ENCODE assay signal across 8 mouse cellular contexts in genomic region chr13:17802880-17803279, GRCm38 (mm10). TPM values are rescaled to one million over a fixed set of nuclear protein-coding genes. Genes with fewer than 3 reads are reported as not detected.
DNase-seq lines count a peak whose midpoint lies in the region; ATAC-seq and TF ChIP-seq lines count a peak whose summit lies in the region.

No protein-coding gene starts in this region.

- no peak for ATAC-seq in heart, postnatal 0 days (ENCODE audit: insufficient read depth, low read depth)
- ATAC-seq in hindbrain, embryonic 12.5 days (ENCODE audit: low FRiP score), result no peak
- ATAC-seq in midbrain, embryonic 13.5 days, result no peak

- peak overlapping the region; percentile 86 for H3K4me3 ChIP-seq in heart, postnatal 0 days (ENCODE audit: low read depth, low read length)
- H3K4me3 ChIP-seq in bone marrow macrophage, adult 2 months (ENCODE audit: insufficient read depth, low read length), result peak overlapping the region; percentile 98
- peak overlapping the region; percentile 100 for H3K4me3 ChIP-seq in hindbrain, embryonic 12.5 days
- H3K4me3 ChIP-seq in midbrain, embryonic 13.5 days (replicated peaks), result peak overlapping the region; percentile 99

- H3K27me3 ChIP-seq in heart, postnatal 0 days (ENCODE audit: control insufficient read depth, insufficient read depth, low read length), result no peaks in the 10 kb centered on the region
- no peaks in the 10 kb centered on the region for H3K27me3 ChIP-seq in hindbrain, embryonic 12.5 days
- H3K27me3 ChIP-seq in midbrain, embryonic 13.5 days, result no peaks in the 10 kb centered on the region

- H3K36me3 ChIP-seq in heart, postnatal 0 days (replicated peaks; ENCODE audit: control insufficient read depth, insufficient read depth, low read length), result 0 out of 2 replicates have a peak, but pooled peaks cover 5% of the 10 kb centered on the region
- H3K36me3 ChIP-seq in hindbrain, embryonic 12.5 days, result no peaks in the 10 kb centered on the region; the same call in 1 of the 2 replicates
- H3K36me3 ChIP-seq in midbrain, embryonic 13.5 days, result no peaks in the 10 kb centered on the region

- WGBS in heart, postnatal 0 days, result 0% methylated on average over 3 of the region's 3 CpGs
- WGBS in hindbrain, embryonic 12.5 days, result 9% methylated on average over 3 of the region's 3 CpGs
- 4% methylated on average over 3 of the region's 3 CpGs for WGBS in midbrain, embryonic 13.5 days

- no peaks in the 10 kb centered on the region for H3K9me3 ChIP-seq in heart, postnatal 0 days (replicated peaks; ENCODE audit: control insufficient read depth, low read length)
- no peaks in the 10 kb centered on the region for H3K9me3 ChIP-seq in hindbrain, embryonic 12.5 days (replicated peaks)
- no peaks in the 10 kb centered on the region for H3K9me3 ChIP-seq in midbrain, embryonic 13.5 days

- TF ChIP-seq EP300 in heart, postnatal 0 days (IDR thresholded peaks at IDR 0.05; ENCODE audit: low read depth), result 0 out of 2 replicates have a peak, but pooled peaks have one; percentile 6

- no peak for TF ChIP-seq CTCF in heart, postnatal 0 days (IDR thresholded peaks at IDR 0.05; ENCODE audit: low read depth)
- no peak for TF ChIP-seq CTCF in bone marrow macrophage, adult 2 months (IDR thresholded peaks at IDR 0.05; ENCODE audit: low read depth, low read length)

- no peak for TF ChIP-seq POLR2A in bone marrow macrophage, adult 2 months (IDR thresholded peaks at IDR 0.05; ENCODE audit: borderline replicate concordance, low read depth, low read length)

- peak overlapping the region; percentile 99 for H3K27ac ChIP-seq in heart, postnatal 0 days (ENCODE audit: low read depth)
- H3K27ac ChIP-seq in bone marrow macrophage, adult 2 months (ENCODE audit: insufficient read depth, low read depth, low read length), result 0 out of 2 replicates have a peak overlapping the region, but pooled peaks have one; percentile 28
- peak overlapping the region; percentile 96 for H3K27ac ChIP-seq in hindbrain, embryonic 12.5 days
- peak overlapping the region; percentile 97 for H3K27ac ChIP-seq in midbrain, embryonic 13.5 days

- no peak for DNase-seq in heart, postnatal 0 days (ENCODE audit: low spot score)
- no peak for DNase-seq in heart, adult 8-10 months (ENCODE audit: low spot score)
- DNase-seq in urinary bladder, postnatal 36 days (ENCODE audit: low spot score in 2 of 2), result no peak
- DNase-seq in layer of hippocampus, adult 9-11 months, result no peak
- no peak for DNase-seq in left cerebral cortex, postnatal 10 days (ENCODE audit: extremely low spot score in 1 of 2, low spot score in 2 of 2)

- peak overlapping the region; percentile 97 for H3K4me2 ChIP-seq in heart, postnatal 0 days (ENCODE audit: low read depth, low read length)
- peak overlapping the region; percentile 79 for H3K4me2 ChIP-seq in hindbrain, embryonic 12.5 days (replicated peaks)
- H3K4me2 ChIP-seq in midbrain, embryonic 13.5 days (replicated peaks), result peak overlapping the region; percentile 96

- peak overlapping the region; percentile 94 for H3K9ac ChIP-seq in heart, postnatal 0 days (replicated peaks; ENCODE audit: low read depth, low read length)
- peak overlapping the region; percentile 99 for H3K9ac ChIP-seq in hindbrain, embryonic 12.5 days
- peak overlapping the region; percentile 99 for H3K9ac ChIP-seq in midbrain, embryonic 13.5 days (replicated peaks)

- H3K4me1 ChIP-seq in heart, postnatal 0 days (ENCODE audit: control insufficient read depth, insufficient read depth), result 0 out of 2 replicates have a peak, but pooled peaks cover 3% of the 10 kb centered on the region
- peaks cover 5% of the 10 kb centered on the region for H3K4me1 ChIP-seq in bone marrow macrophage, adult 2 months (ENCODE audit: control insufficient read depth, insufficient read depth, low read length)
- peaks cover 11% of the 10 kb centered on the region for H3K4me1 ChIP-seq in hindbrain, embryonic 12.5 days
- peaks cover 30% of the 10 kb centered on the region for H3K4me1 ChIP-seq in midbrain, embryonic 13.5 days (replicated peaks)

- intact Hi-C loops in left cerebral cortex, postnatal 10 days (cut with DNase I), result loop anchor here (5.0 kb wide), 1 partner anchor 36 kb away; no protein-coding TSS in a partner anchor

RNA-seq across cellular contexts. Expression of gene Cdk13, which starts 2.0 kb away (rescaled TPM):
- 55.0 and 74.7 TPM in 2 replicates for total RNA-seq in heart, postnatal 0 days (2014; rRNA removed; ENCODE audit: low replicate concordance)
- polyA plus RNA-seq in heart, postnatal 0 days (2015; fragmentation: Nextera tagmentation; extraction: Ambion mirVana), result 7.8 and 7.9 TPM in 2 replicates
- 10 to 100 TPM; 23.0 to 24.9 (median 24.0) TPM for total RNA-seq in heart, adult 8-10 months (2022)
- 45.8 and 46.5 TPM in 2 replicates for polyA plus RNA-seq in bone marrow macrophage, adult 2 months (2012; ENCODE audit: insufficient read depth, insufficient read length, missing spikeins)
- polyA plus RNA-seq in hindbrain, embryonic 12.5 days (2016; fragmentation: Nextera tagmentation; extraction: Ambion mirVana), result 20.8 and 22.8 TPM in 2 replicates
- 17.4 and 18.9 TPM in 2 replicates for polyA plus RNA-seq in midbrain, embryonic 13.5 days (2015; fragmentation: Nextera tagmentation; extraction: Ambion mirVana)
- total RNA-seq in left cerebral cortex, postnatal 10 days (2021), result 10 to 100 TPM; 51.2 to 56.1 TPM

Comparison
In these comparisons a context has a peak if more than half of its experiments do, and no peak if none do; other contexts are left out.
1. H3K27ac ChIP-seq: peak in every context shown above with its lines; median percentile 99 in heart, postnatal 0 days; 97 in midbrain, embryonic 13.5 days; 96 in hindbrain, embryonic 12.5 days; 28 in bone marrow macrophage, adult 2 months.